Comparison of ENCODE assay signal across 1 mouse cellular context in the genomic region with DNA sequence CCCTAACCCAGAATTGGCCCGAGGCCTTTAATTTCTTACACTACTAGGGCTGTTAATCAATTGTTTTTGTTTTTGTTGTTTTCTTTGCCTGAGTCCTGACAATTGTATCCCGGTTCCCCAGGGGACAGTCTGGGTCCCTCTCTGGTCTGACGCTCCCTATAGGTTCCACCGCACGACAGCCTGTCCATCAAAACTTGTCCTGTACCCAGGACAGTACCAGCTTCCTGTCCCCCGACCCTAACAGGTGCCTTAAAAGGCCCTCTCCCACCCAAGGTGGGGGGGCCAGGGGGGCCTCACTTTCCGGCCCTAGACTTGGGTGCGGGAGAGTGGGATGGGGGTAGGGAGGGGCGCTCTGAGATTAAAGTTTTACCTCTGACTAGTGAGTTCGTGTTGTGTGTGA.
TF ChIP-seq lines count a peak whose summit lies in the region.

No protein-coding gene starts in this region.

TF ChIP-seq in myocyte, 11 proteins besides CTCF, POLR2A, EP300 and RAD21 (continued from another document):
- TF ChIP-seq REST (IDR thresholded peaks at IDR 0.05; ENCODE audit: insufficient read depth, insufficient read length), result no peak
